Mouse (Mus musculus) cerebellum, adult 2 months (tissue): ENCODE results near the gene Cacna1a.

Experiments used
- CTCF ChIP-seq: fragments of 200-500 bp; IDR thresholded peaks from 2 replicates; pipeline ENCODE4 v1.5.1; 2011; ENCODE audit warnings: low read depth, mild to moderate bottlenecking, control low read depth, low read length, moderate library complexity, borderline replicate concordance; ENCODE audit not compliant: insufficient read depth
- POLR2A ChIP-seq: fragments of 200-500 bp; IDR thresholded peaks from 2 replicates; pipeline ENCODE4 v1.6.1; 2011; ENCODE audit warnings: low read length, control low read depth, borderline replicate concordance; ENCODE audit not compliant: insufficient read depth

DNA sequence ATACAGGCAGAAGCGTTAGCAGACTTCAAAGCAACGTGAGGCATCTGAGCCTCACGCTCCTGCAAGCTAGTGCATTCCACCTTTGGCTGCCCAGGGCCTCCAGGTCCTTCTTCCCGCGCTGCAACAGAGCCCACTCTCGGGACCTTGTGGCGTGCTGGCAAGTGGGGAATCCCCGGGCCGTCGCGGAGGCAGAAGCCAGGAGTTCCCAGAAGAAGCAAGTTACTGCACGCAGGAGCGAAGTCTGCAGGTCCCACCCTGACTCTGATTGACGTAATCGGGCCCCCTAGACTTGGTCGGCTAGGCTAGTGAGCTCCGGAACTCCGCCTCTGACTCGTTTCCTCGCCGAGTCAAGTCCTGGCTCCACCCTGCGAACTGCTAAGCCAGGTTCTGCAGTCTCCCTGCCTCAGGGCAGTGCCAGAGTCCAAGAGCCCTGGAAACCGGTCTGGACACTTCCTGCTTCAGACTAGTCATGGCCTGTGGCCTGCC lies 268.4 kb downstream of the Cacna1a start:
- TF ChIP-seq CTCF (no peak), POLR2A (no peak)
